Comparison of ENCODE assay signal across 13 mouse cellular contexts in the genomic region with DNA sequence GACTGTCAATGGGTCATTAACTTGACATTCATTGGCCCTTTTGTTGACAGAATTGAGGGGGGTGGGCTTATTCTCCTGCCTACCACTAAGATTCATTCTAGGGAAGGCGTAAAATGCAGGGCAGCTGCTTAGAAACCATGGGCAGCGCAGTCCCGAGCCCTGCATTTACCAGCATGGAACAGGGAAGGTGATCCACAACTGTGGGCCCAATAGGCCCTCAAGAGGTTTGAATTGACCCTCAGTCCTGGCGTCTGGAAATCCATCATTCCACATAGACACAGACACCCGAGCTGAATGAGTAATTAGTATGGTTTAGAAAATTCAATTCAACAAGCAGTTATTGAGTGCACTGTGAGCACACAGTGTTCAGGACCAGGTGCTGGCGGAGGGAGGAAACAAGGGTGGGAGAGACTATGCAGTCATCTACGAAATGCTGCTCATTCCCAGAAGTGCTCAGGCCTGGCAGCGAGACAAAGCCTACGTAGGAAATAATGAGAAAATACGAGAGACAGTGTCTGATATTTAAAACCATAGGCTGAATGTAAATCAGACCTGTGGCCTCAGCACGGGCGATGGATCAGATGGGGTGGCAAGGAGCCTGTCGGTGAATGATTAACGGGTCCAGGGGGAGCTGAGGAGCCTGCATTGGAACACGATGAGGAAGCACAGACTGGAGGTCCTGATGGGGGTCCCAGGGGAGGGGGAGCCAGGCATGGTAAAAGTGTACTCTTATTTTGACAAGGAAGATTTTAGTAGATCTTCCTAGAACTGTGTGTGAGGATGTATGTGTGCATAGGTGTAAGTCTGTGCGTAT. TPM values are rescaled to one million over a fixed set of nuclear protein-coding genes. Genes with fewer than 3 reads are reported as not detected.
DNase-seq lines count a peak whose midpoint lies in the region; ATAC-seq lines count a peak whose summit lies in the region.
"Had no signal": no experiment of that assay in that cellular context is flagged by ENCODE, and none has a peak within 500 bp of the region (broad histone marks: within the 10 kb centered on the region; RNA-seq: fewer than 3 reads in every experiment).

No protein-coding gene starts in this region.

- intact Hi-C loops in gastrocnemius, postnatal 14 days (cut with DNase I; ENCODE audit: low total_unique reads): no loop called here

- H3K9ac ChIP-seq in kidney, embryonic 14.5 days (ENCODE audit: low read depth, low read length): no peak overlapping the region
- H3K9ac ChIP-seq in hindbrain, embryonic 15.5 days: no peak overlapping the region
- H3K9ac ChIP-seq in neural tube, embryonic 11.5 days (ENCODE audit: low read length): no peak overlapping the region
- H3K9ac ChIP-seq: liver, embryonic 12.5 days had no signal

- no peak for DNase-seq in kidney, postnatal 25 days
- peak; percentile 38 for DNase-seq in embryo, embryonic 11 days
- DNase-seq in neural tube, embryonic 11.5 days (ENCODE audit: low spot score): peak; percentile 49
- DNase-seq in spleen, adult 18-20 months: no peak
- DNase-seq in gastrocnemius, postnatal 14 days: no peak
- DNase-seq in right cerebral cortex, adult 2 months (ENCODE audit: low spot score in 2 of 2): no peak
- DNase-seq: adrenal gland, postnatal 36 days; B cell, adult 2 months; cerebellum, adult 2 months had no signal

- H3K4me2 ChIP-seq in kidney, embryonic 14.5 days (replicated peaks; ENCODE audit: low read depth, low read length): peak overlapping the region; percentile 12
- H3K4me2 ChIP-seq in hindbrain, embryonic 15.5 days: no peak overlapping the region
- peak overlapping the region; percentile 8; the same call in 1 of the 2 replicates for H3K4me2 ChIP-seq in neural tube, embryonic 11.5 days (ENCODE audit: low read depth)
- H3K4me2 ChIP-seq: liver, embryonic 12.5 days had no signal

- H3K9me3 ChIP-seq in kidney, embryonic 14.5 days (ENCODE audit: control insufficient read depth, low read length): no peaks in the 10 kb centered on the region
- H3K9me3 ChIP-seq in hindbrain, embryonic 15.5 days: no peaks in the 10 kb centered on the region
- no peaks in the 10 kb centered on the region for H3K9me3 ChIP-seq in neural tube, embryonic 11.5 days (ENCODE audit: control insufficient read depth, low read length)
- H3K9me3 ChIP-seq: liver, embryonic 12.5 days had no signal

- H3K36me3 ChIP-seq in kidney, embryonic 14.5 days (ENCODE audit: control insufficient read depth, insufficient read depth, low read length): no peaks in the 10 kb centered on the region
- H3K36me3 ChIP-seq in hindbrain, embryonic 15.5 days: no peaks in the 10 kb centered on the region
- no peaks in the 10 kb centered on the region for H3K36me3 ChIP-seq in neural tube, embryonic 11.5 days (ENCODE audit: control insufficient read depth, insufficient read depth, low read length)
- H3K36me3 ChIP-seq: liver, embryonic 12.5 days had no signal

- no peaks in the 10 kb centered on the region for H3K27me3 ChIP-seq in kidney, embryonic 14.5 days (ENCODE audit: control insufficient read depth, insufficient read depth, low read length)
- H3K27me3 ChIP-seq in hindbrain, embryonic 15.5 days: no peaks in the 10 kb centered on the region
- no peaks in the 10 kb centered on the region for H3K27me3 ChIP-seq in neural tube, embryonic 11.5 days (ENCODE audit: control insufficient read depth, insufficient read depth, low read length)
- H3K27me3 ChIP-seq: liver, embryonic 12.5 days had no signal

- H3K4me3 ChIP-seq in kidney, embryonic 14.5 days (ENCODE audit: low read length): no peak overlapping the region
- H3K4me3 ChIP-seq in hindbrain, embryonic 15.5 days: no peak overlapping the region
- no peak overlapping the region for H3K4me3 ChIP-seq in neural tube, embryonic 11.5 days (ENCODE audit: low read depth, low read length)
- H3K4me3 ChIP-seq: liver, embryonic 12.5 days had no signal

- whole genome bisulfite sequencing in kidney, embryonic 14.5 days: 16% methylated on average over 16 of the region's 16 CpGs
- WGBS in hindbrain, embryonic 15.5 days: 25% methylated on average over 16 of the region's 16 CpGs
- WGBS in neural tube, embryonic 11.5 days: 28% methylated on average over 16 of the region's 16 CpGs

- peak; percentile 61 for ATAC-seq in kidney, embryonic 14.5 days (ENCODE audit: low FRiP score, low TSS enrichment)
- ATAC-seq in hindbrain, embryonic 15.5 days (ENCODE audit: low FRiP score, low read depth): peak; percentile 82
- ATAC-seq in neural tube, embryonic 11.5 days (ENCODE audit: insufficient read depth, low FRiP score, low TSS enrichment): peak; percentile 77
- ATAC-seq: liver, embryonic 12.5 days had no signal

- H3K4me1 ChIP-seq in kidney, embryonic 14.5 days (ENCODE audit: control insufficient read depth, insufficient read depth, low read length): peaks cover 16% of the 10 kb centered on the region
- peaks cover 14% of the 10 kb centered on the region for H3K4me1 ChIP-seq in hindbrain, embryonic 15.5 days (replicated peaks)
- H3K4me1 ChIP-seq in neural tube, embryonic 11.5 days (ENCODE audit: control insufficient read depth, insufficient read depth, low read length): peaks cover 15% of the 10 kb centered on the region; the same call in 1 of the 2 replicates
- H3K4me1 ChIP-seq: liver, embryonic 12.5 days had no signal

- H3K27ac ChIP-seq in kidney, embryonic 14.5 days (ENCODE audit: low read depth, low read length): no peak overlapping the region; the same call in 1 of the 2 replicates
- H3K27ac ChIP-seq in hindbrain, embryonic 15.5 days (replicated peaks): peak overlapping the region; percentile 4
- 0 out of 2 replicates have a peak overlapping the region, but pooled peaks have one; percentile 17 for H3K27ac ChIP-seq in neural tube, embryonic 11.5 days (ENCODE audit: low read depth, low read length)
- H3K27ac ChIP-seq: liver, embryonic 12.5 days had no signal

RNA-seq across cellular contexts. Expression of a gene that starts 50.5 kb away (rescaled TPM):
- polyA plus RNA-seq in kidney, embryonic 14.5 days (2014; fragmentation: Nextera tagmentation; extraction: Ambion mirVana): not detected in 2 replicates
- polyA plus RNA-seq in hindbrain, embryonic 15.5 days (2015; fragmentation: Nextera tagmentation; extraction: Ambion mirVana): not detected in 2 replicates
- 0.26 TPM in 1 of 2 replicates, not detected in the other for polyA plus RNA-seq in neural tube, embryonic 11.5 days (2014; fragmentation: Nextera tagmentation; extraction: Ambion mirVana)
- under 1 TPM in 1 of 2 experiments, not detected in 1; 0.18 TPM for total RNA-seq in gastrocnemius, postnatal 14 days (2021)
- total RNA-seq: layer of hippocampus, postnatal 25 days had no signal
- polyA plus RNA-seq: liver, embryonic 12.5 days had no signal

Comparison
In these comparisons a context has a peak if more than half of its experiments do, and no peak if none do; other contexts are left out.
1. DNase-seq: peak in embryo, embryonic 11 days (single experiment) and neural tube, embryonic 11.5 days (single experiment); none in kidney, postnatal 25 days (0 of 2), spleen, adult 18-20 months (0 of 2), gastrocnemius, postnatal 14 days (single experiment) and right cerebral cortex, adult 2 months (0 of 2).
2. Peak in every context shown above with its lines, with median percentiles within 50 percentile points of each other: ATAC-seq.